Mouse (Mus musculus): ENCODE results near the gene Egr4. TPM values are rescaled to one million over a fixed set of nuclear protein-coding genes. Genes with fewer than 3 reads are reported as not detected.

The Egr4 gene
- total RNA-seq (2021) = 10 to 100 TPM; 52.8 to 54.4 TPM

- DNase-seq (ENCODE audit: low spot score in 2 of 2) = peak; percentile 94 to 98
- intact Hi-C loops (cut with DNase I) = loop anchor here (2.0 to 5.0 kb wide), 4 partner anchors 31 to 74 kb away; partner anchors contain the start of gene Alms1
Observed at GRCm38 (mm10) chr6:85513531-85513910, at the start of gene Egr4. Gene Egr4 (minus strand): TSS chr6:85513589.

GRCm38 (mm10) chr6:85562374-85562773 lies 49.0 kb upstream of the Egr4 start:
- no peak for DNase-seq (ENCODE audit: low spot score in 2 of 2)

GRCm38 (mm10) chr6:85547642-85548041 lies 34.3 kb upstream of the Egr4 start:
- no peak for DNase-seq (ENCODE audit: low spot score in 2 of 2)
- intact Hi-C loops (cut with DNase I) = no loop called here

More at GRCm38 (mm10) chr6:85562374-85562773, 49.0 kb upstream of the Egr4 start:
- intact Hi-C loops (cut with DNase I) = no loop called here

GRCm38 (mm10) chr6:85544251-85544881 lies 31.0 kb upstream of the Egr4 start:
- DNase-seq (ENCODE audit: low spot score in 2 of 2) = peak; percentile 59 to 79
- intact Hi-C loops (cut with DNase I) = loop anchor here (2.0 kb wide), 1 partner anchor 32 kb away; the partner anchor contains the start of gene Egr4

GRCm38 (mm10) chr6:85543351-85544175 lies 30.2 kb upstream of the Egr4 start:
- intact Hi-C loops (cut with DNase I) = loop anchor here (2.0 kb wide), 1 partner anchor 31 kb away; the partner anchor contains the start of gene Egr4
- no peak for DNase-seq (ENCODE audit: low spot score in 2 of 2)

- intact Hi-C loops (cut with DNase I) = no loop called here
- peak in 1 of 2 experiments; percentile 66 for DNase-seq (ENCODE audit: low spot score in 2 of 2)
Observed at GRCm38 (mm10) chr6:85522825-85523224, 9.4 kb upstream of the Egr4 start.

- intact Hi-C loops (cut with DNase I) = no loop called here
- no peak for DNase-seq (ENCODE audit: low spot score in 2 of 2)
Observed at GRCm38 (mm10) chr6:85522026-85522425, 8.6 kb upstream of the Egr4 start.

GRCm38 (mm10) chr6:85518091-85518693 lies 4.8 kb upstream of the Egr4 start:
- DNase-seq (ENCODE audit: low spot score in 2 of 2) = peak; percentile 54 to 57
- intact Hi-C loops (cut with DNase I) = no loop called here

- intact Hi-C loops (cut with DNase I) = no loop called here
- no peak for DNase-seq (ENCODE audit: low spot score in 2 of 2)
Observed at GRCm38 (mm10) chr6:85515941-85516340, 2.6 kb upstream of the Egr4 start.

- peak; percentile 40 to 55 for DNase-seq (ENCODE audit: low spot score in 2 of 2)
- intact Hi-C loops (cut with DNase I) = loop anchor here (2.0 to 5.0 kb wide), 4 partner anchors 32 to 74 kb away; partner anchors contain the start of gene Alms1
Observed at GRCm38 (mm10) chr6:85512577-85513530, 535 bp downstream of the Egr4 start.

GRCm38 (mm10) chr6:85512056-85512440 lies 1.3 kb downstream of the Egr4 start:
- intact Hi-C loops (cut with DNase I) = loop anchor here (2.0 to 5.0 kb wide), 4 partner anchors 33 to 75 kb away; partner anchors contain the start of gene Alms1
- DNase-seq (ENCODE audit: low spot score in 2 of 2) = no peak

- DNase-seq (ENCODE audit: low spot score in 2 of 2) = peak; percentile 41 to 48
- intact Hi-C loops (cut with DNase I) = loop anchor here (2.0 to 5.0 kb wide), 4 partner anchors 33 to 76 kb away; partner anchors contain the start of gene Alms1
Observed at GRCm38 (mm10) chr6:85511286-85512055, 1.9 kb downstream of the Egr4 start.

- intact Hi-C loops (cut with DNase I) = loop anchor here (5.0 kb wide), 2 partner anchors 43 to 77 kb away; partner anchors contain the start of gene Alms1
- peak; percentile 81 to 91 for DNase-seq (ENCODE audit: low spot score in 2 of 2)
Observed at GRCm38 (mm10) chr6:85510476-85510875, 2.9 kb downstream of the Egr4 start.

GRCm38 (mm10) chr6:85508602-85509001 lies 4.8 kb downstream of the Egr4 start:
- intact Hi-C loops (cut with DNase I) = no loop called here
- peak in 1 of 2 experiments; percentile 63 for DNase-seq (ENCODE audit: low spot score in 2 of 2)

GRCm38 (mm10) chr6:85504908-85505307 lies 8.5 kb downstream of the Egr4 start:
- intact Hi-C loops (cut with DNase I) = no loop called here
- DNase-seq (ENCODE audit: low spot score in 2 of 2) = peak; percentile 18 to 47

- DNase-seq (ENCODE audit: low spot score in 2 of 2) = peak; percentile 79 to 84
- intact Hi-C loops (cut with DNase I) = loop anchor here (1.0 kb wide), 1 partner anchor 52 kb away; the partner anchor contains the start of genes Cct7 and Pradc1
Observed at GRCm38 (mm10) chr6:85502911-85503250, 10.5 kb downstream of the Egr4 start, which contains the start of gene Fbxo41. Gene Fbxo41 (minus strand): TSS chr6:85502994.

- intact Hi-C loops (cut with DNase I) = loop anchor here (1.0 kb wide), 1 partner anchor 51 kb away; the partner anchor contains the start of genes Cct7 and Pradc1
- DNase-seq (ENCODE audit: low spot score in 2 of 2) = peak; percentile 49 to 64
Observed at GRCm38 (mm10) chr6:85502103-85502910, 11.1 kb downstream of the Egr4 start.
